Mouse (Mus musculus): ENCODE results near the gene Nxnl1.

Nxnl1 gene

DNA sequence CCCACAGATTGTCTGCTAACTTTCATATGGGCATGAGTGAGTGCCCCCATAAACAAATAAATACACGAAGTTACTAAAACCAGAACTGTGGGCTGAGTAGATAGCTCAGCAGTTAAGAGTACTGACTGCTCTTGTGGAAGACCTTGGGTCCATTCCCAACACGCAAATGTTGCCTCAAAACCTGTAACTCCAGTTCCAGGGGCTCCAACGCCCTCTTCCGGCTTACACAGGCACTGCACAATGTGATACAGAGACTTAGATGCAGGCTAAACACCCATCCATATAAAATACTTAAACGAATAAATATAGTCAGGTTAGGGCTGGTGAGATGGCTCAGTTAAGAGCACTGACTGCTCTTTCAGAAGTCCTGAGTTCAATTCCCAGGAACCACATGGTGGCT lies 51.4 kb downstream of the Nxnl1 start:
- DNase-seq (ENCODE audit: low spot score in 2 of 2) = no peak

DNA sequence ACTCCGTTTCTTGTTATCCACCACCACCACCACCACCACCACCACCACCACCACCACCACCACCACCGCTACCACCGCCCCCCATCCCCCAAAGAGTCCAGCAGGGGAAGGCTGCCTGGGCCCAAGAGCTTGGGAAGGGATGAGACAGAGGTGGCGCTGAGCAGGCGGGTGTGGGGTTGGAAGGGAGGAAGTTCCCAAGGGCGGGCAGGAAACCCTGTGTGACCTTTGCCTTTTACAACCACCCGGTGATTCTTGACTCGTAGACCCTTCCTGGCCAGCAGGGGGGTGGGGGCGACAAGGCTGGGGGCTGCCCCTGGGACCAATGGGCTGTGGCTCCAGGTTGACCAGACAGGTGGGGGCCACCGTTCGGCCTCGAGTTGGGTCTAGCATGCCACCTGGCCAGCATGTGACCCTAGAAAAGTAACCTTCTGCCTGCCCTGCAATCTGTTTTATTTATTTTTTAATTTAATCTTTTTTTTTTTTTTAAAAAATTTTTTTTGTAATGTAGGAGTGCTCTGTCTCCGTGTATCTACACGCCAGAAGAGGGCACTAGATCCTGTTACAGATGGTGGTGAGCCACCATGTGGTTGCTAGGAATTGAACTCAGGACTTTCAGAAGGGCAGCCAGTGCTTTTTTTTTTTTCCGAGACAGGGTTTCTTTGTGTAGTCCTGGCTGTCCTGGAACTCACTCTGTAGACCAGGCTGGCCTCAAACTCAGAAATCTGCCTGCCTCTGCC lies 53.2 kb downstream of the Nxnl1 start:
- DNase-seq (ENCODE audit: low spot score in 2 of 2) = no peak

DNA sequence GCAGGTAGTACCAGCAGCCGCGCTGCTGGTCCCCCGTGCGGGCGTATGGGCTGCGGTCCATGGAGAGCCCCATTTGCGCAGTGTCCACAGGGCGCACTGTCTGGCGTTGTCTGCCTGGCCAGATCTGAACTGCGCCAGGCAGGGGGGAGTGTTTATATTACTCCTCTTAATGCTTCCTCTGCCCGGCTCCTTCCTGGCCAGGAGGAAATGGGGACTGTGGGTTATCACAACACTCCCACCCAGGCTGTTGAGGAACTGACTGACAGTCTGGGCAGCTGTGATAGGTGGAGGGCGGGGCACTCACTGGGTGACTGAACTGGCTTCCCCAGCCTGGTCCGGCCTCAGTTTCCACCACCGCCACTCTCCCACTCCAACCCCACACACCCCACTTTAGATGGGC lies 54.8 kb downstream of the Nxnl1 start, which contains the start of gene Plvap:
Plvap (minus strand) TSS at position 109 of the 400 bp plus-strand sequence.
- DNase-seq (ENCODE audit: low spot score in 2 of 2) = no peak

Measured in frontal cortex, postnatal 25 days (tissue).